Mouse (Mus musculus) right cerebral cortex, adult 2 months (tissue): ENCODE data around the gene Itpripl2.
A peak's percentile ranks its signal among the peaks of the same experiment; 100 is the strongest.

Source experiments
- DNase-seq, 2 experiments: peaks; one replicate each; pipeline ENCODE4 v3.0.0; 2021 to 2022; ENCODE audit warnings: low spot score in 2 of 2

Itpripl2 gene

DNA sequence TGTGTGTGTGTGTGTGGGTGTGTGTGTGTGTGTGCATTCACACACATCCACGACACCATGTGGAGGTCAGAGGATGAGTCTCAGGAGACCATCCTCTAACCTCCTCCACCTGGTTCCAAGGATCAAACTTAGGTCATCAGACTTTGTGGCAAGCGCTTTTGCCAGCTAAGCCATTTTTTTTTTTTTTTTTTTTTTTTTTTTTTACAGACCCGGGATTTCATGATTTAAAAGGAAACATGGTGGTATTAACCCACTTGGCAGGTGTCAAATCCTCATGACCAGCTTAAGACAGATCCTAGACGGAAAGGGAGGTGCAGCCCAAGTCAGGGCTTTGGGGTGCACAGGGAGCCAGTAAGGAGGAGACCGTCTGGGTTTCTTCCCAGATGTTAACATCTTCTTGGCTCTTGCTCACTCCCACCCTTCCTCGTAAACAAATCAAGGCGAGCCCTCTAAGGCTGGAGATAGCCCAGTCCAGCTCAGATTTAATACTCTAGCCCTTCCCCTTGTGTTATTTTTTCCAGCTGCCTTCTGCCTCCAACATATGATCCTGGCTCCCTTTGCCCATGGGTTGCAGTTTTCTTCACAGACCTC is 47.8 kb downstream of the Itpripl2 start:
- no peak for DNase-seq

DNA sequence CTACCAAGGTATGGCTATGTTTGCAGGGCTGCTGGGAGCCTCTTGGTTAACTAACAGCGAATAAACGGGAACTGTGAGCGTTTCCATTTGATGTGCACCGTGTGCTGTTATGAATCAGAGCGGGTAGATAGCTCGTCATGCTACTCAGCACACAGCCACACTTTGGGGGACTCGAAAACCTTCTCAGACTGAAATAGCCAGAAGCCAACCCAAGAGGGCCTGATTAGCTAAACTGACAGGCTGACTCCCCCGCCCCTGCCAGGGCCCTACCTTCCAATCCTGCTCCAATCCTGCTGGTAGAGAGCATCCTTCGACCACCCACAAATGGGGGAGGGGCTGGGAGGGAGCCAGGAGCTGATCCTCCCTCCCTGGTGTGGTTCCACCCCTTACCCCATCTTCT is 48.4 kb downstream of the Itpripl2 start:
- DNase-seq, result peak; percentile 64 to 73

DNA sequence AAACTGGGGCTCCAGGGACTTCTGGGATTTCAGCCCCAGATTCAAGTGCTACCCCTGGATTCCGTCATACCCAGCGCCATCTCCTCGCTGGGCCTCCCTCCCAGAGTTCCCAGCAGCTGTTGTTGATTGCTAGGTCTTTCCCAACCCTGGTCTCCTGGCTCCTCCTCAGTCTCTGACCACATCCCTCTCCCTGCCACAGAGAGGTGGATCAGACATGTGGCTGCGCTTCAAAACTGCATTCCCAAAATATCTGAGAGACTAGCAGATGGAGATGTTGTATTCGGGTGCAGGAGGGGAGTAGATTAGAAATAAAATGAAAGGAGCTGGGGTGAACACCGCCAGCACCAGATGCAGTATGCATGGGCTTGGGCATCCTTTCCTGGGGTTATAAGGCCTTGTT is 50.2 kb downstream of the Itpripl2 start:
- peak in 1 of 2 experiments; percentile 52 for DNase-seq

DNA sequence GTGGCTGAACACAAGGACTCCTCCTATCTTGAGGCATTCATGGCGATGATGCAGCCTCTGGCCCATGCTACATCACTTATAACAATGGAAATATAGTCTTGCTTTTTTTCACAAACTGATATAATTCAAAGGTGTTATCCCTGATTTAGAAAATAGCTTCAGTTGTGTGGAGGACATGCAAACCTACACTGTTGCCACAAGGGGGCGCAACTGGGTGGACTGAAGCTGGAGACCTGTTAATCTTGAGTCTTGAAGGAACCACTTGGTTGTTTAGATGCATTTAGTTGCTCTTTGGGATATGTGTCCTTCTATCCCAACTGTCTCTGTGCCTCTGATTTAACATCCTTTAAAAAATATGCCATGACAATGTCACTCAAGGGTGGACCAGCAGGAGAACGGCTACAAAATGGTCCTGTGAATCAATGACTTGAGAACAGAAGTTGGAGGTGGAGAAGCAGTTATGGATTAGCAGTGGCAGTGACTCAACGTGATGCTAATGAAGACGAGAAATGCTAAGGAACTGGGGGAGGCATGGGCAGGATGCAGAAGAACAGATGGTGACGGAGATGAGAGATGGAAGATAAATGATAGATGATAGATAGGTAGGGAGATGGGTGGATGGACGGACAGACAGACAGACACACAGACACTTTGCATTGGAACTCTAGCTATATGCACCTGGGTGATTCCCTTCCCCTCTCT is 54.5 kb downstream of the Itpripl2 start:
- no peak for DNase-seq
